Mouse (Mus musculus) gastrocnemius, adult 2 months (tissue): Measurements from ENCODE around the gene Lipe. TPM values are rescaled to one million over a fixed set of nuclear protein-coding genes. Genes with fewer than 3 reads are reported as not detected.
A peak's percentile ranks its signal among the peaks of the same experiment; 100 is the strongest.

Experiments used
- DNase-seq: peaks from one replicate; pipeline ENCODE4 v3.0.0; 2022
- H3K27ac ChIP-seq: fragments of 200-600 bp; 2 replicates; pipeline ENCODE4 v1.8.1; 2022; ENCODE audit warnings: mild to moderate bottlenecking
- H3K4me3 ChIP-seq: fragments of 200-600 bp; 2 replicates; pipeline ENCODE4 v1.8.1; 2022; ENCODE audit warnings: mild to moderate bottlenecking, moderate library complexity
- CTCF ChIP-seq: fragments of 200-600 bp; IDR thresholded peaks from 2 replicates; pipeline ENCODE4 v1.8.1; 2022; ENCODE audit warnings: antibody characterized with exemption, mild to moderate bottlenecking, moderate library complexity
- intact Hi-C: fragments of 180-260 bp; cut with DNase I; formaldehyde crosslinking; loops from one replicate; pipeline ENCODE4 v1.15.1; 2025
- long read RNA-seq, 2 experiments: library from polyadenylated mRNA; stranded (forward); transcript quantifications; one replicate each; pipeline ENCODE4 v2.0.0; 2021
- total RNA-seq, 2 experiments: library from RNA; stranded (reverse); gene quantifications; 2 replicates each; pipeline ENCODE4 v1.2.3; 2021

The Lipe gene
- total RNA-seq: 10 to 100 TPM; 13.4 to 17.9 TPM
- long read RNA-seq, experiment 1, partial matches to known transcripts: 1 of 7 reads
- long read RNA-seq, experiment 1, other reads (novel, unspliced or antisense): 3 of 7 reads
- long read RNA-seq, experiment 2, partial matches to known transcripts: 2 of 6 reads
- long read RNA-seq, experiment 2, other reads (novel, unspliced or antisense): 1 of 6 reads

DNA sequence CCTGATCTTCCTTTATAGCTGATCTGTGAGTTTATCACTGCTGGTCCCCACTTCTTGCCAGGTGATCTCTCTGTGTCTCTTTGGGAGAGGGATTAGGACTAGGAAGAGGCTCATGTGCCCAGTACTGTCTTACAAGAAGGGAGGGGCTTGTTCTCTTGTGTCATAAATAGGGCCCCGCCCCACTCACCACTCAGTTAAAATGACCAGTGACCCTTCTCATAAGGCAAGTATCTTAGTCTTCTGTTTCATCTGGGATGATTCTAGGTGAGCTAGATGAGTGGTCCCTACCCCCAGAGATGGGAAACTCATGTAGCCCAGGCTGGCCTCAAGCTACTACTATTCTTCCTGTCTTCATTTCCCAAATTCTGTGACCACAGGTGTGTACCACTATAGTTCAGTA, at the start of gene Lipe:
Gene Lipe, minus strand, starts transcription at position 101 of the 400 bp plus-strand sequence.
- Histone ChIP-seq H3K27ac (no peak within 1 kb of the TSS), H3K4me3 (no peak within 1 kb of the TSS)
- TF ChIP-seq CTCF: no peak
- intact Hi-C loops: no loop called here
- no peak for DNase-seq

DNA sequence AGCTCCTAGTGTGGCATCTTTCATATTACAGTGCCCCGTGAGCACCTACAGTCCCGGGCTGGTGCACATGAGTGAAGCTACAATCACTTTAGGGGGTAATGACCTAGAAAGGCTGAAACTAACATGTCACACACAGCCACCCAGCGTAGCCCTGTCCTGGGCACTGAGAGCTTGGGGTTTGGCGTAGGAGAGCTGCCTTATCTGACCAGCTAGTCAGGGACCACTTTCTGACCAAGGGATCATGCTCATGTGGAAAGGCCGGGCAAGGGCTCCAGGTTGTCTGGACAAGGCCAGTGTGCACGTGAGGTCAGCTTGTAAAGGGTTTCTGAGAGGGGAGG, 42.3 kb upstream of the Lipe start:
- no peak for TF ChIP-seq CTCF
- DNase-seq: no peak
- H3K27ac ChIP-seq: peak overlapping the region; percentile 48
- intact Hi-C loops: no loop called here
- no peak overlapping the region for H3K4me3 ChIP-seq

DNA sequence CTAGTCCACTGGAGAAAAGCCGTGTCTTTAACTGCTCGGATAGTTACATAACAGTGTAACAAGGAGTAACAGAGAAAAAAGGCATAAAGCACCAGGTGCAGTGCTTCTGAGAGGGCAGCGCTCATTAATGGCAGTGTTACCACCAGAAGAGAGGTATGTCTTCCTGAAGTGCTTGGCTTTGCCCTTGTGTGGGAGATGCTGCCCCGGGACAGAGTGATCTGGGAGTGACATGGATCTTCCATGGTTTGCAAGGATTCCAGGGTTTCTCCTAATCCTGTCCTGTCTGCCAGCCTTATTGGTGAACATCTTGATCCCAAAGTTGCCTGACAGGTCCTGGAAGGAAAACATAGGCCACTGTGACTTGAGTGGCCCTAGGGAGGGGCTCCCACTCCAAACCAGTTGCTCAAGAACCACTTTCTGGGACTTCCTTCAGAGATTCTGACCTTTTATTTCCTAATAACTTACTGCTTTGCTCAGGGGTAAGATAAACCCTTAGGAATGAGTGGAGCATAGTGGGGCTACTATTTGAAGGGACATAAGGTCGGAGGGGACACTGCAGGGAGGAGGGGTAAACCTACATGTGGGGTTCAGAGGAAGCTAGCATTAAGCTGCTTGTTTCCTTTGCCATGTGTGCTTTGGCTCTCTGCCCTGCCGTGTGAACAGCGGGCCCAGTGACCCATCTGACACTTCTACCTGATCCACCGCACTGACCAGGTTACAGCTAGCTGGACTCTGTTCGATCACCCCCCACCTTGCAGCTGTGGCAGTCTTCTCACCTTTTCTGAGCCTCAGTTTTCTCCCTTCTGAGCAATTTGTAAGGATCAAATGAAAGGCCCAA, 41.7 kb upstream of the Lipe start:
- Histone ChIP-seq H3K4me3 (no peak overlapping the region), H3K27ac (peak overlapping the region; percentile 48)
- TF ChIP-seq CTCF: no peak
- DNase-seq: no peak
- intact Hi-C loops: no loop called here

DNA sequence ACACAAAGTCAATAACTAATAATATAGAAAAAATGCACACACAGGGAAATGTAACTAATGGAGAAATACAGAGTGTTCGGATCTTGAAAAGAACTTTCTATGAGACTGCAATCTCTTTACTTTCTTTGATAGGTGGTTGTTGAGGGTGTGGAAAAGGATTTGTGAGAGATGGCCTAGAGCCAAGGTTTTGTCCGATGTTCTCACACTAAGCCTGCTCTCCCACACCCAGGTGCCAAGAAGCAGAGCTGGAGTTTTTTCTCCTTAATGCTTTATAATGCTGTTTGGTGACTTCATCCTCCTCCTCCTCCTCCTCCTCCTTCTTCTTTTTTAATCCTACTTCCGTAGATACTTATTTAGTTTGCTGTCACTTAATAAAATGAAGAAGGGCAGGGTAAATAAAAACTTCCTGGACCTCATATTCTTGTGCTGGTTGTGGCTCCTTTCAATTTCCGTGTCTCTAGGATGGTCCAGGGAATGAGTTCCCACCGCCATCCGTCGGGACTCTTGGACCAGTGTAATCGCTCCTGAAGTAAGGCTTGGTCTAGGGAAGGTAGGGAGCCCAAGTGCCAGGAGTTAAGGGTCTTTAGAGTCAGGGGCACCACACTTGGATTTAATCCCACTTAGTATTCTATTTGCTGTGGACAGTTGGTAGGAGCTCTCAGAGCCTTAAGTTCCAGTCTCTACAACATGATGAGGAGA, 40.8 kb upstream of the Lipe start:
- DNase-seq: no peak
- Histone ChIP-seq H3K27ac (peak overlapping the region; percentile 38), H3K4me3 (no peak overlapping the region)
- intact Hi-C loops: no loop called here
- no peak for TF ChIP-seq CTCF

DNA sequence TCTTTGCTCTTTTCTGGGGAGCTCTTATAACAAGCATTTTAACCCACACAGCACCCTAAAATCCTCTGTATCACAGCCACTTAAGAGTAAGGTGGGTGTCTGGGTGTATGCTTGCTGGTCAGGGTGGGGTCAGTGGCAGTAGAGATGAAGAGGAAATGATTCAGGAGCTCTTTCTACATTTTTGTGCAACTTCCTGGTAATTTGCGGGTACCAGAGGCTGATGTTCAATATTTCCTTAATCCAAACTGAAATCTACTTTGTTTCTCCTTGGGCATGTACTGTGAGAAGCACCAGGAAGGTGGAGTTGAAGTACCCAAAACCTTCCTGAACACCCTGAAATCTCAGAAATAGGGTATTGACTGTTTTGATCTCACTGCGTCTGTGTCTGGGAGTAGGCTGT, 38.2 kb upstream of the Lipe start:
- no peak for DNase-seq
- H3K27ac ChIP-seq: peak overlapping the region; percentile 84
- peak overlapping the region; percentile 23; the same call in 1 of the 2 replicates for H3K4me3 ChIP-seq
- intact Hi-C loops: no loop called here
- TF ChIP-seq CTCF: no peak

DNA sequence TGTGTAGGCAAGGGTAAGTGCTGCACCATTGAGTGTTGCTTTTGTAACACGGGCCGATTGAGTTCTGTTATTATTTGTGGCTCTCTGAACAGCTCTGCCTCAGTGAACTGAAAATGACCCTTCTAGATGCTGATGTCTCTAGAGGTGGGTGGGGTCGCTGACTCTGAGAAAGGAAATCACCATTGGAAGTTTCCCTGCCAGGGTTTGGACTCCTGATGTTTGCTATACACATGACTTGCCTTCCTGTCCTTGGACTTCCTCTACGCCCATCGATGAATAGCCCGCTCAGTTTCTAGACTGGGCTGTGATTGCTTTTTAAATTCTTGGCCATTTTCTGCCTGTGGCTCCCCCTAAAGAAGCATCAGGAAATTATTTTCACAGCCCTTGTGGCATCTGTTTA, 37.7 kb upstream of the Lipe start:
- TF ChIP-seq CTCF: no peak; the same call in 1 of the 2 replicates
- peak overlapping the region; percentile 84 for H3K27ac ChIP-seq
- peak overlapping the region; percentile 23; the same call in 1 of the 2 replicates for H3K4me3 ChIP-seq
- DNase-seq: peak; percentile 31
- intact Hi-C loops: no loop called here

DNA sequence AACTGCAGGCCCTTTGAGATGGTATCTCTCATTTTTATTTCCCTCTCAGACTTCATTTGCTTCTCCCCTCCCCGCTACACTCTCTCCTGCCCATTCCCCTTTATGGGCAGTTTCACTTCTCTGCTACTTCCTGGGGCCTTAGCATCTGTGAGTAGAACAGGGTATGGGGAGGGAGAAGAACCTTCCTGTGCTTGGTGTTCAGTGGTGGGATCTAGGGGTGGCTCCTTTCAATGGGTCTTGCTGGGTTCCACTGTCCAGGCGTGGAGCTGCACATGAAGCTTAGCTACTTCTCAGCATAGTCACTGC, 37.0 kb upstream of the Lipe start:
- intact Hi-C loops: no loop called here
- no peak for DNase-seq
- Histone ChIP-seq H3K27ac (peak overlapping the region; percentile 84), H3K4me3 (no peak overlapping the region)
- no peak for TF ChIP-seq CTCF

DNA sequence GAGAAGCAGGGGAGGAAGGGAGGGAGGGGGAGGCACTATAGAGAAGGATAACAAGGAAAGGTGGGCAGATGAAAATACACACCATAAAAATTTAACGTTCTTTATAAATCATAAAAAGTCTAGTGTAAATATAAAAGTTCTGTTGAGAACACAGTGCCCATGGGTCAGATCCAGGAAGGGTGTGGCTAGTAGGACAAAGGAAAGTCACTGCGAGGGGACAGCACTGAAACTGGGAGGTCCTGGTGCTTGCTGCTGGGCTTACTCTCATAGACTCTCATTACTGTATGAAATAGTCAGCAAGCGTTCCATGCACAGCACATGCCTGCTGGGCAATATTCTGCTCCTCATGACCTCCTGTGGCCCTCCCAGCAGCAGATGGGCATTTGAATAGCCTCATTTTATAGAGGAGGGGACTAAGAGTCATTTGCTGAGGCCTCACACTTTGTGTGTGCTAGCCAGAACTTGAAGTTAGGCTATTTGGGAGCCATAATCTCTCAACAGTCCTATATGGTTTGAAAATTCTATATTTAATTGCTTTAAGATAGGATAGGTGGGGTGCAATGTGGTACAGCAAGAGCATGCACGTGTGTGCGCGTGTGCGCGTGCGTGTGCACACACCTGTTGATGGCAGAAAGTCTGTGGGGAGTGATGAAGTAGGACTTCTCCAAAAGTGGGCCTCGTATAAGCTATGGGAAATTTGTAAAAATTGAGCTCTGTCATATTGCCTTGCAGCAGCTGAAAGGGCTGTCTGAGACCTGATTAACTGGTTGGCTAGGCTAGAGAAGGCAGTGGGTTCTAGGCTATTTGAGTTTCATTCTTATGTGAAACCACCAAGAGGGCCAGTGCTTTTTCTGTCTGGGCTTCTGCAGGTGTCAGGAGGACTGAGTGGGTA, 36.4 kb upstream of the Lipe start:
- no peak for TF ChIP-seq CTCF
- H3K27ac ChIP-seq: peak overlapping the region; percentile 84
- DNase-seq: no peak
- peak overlapping the region; percentile 5; the same call in 1 of the 2 replicates for H3K4me3 ChIP-seq
- intact Hi-C loops: no loop called here

DNA sequence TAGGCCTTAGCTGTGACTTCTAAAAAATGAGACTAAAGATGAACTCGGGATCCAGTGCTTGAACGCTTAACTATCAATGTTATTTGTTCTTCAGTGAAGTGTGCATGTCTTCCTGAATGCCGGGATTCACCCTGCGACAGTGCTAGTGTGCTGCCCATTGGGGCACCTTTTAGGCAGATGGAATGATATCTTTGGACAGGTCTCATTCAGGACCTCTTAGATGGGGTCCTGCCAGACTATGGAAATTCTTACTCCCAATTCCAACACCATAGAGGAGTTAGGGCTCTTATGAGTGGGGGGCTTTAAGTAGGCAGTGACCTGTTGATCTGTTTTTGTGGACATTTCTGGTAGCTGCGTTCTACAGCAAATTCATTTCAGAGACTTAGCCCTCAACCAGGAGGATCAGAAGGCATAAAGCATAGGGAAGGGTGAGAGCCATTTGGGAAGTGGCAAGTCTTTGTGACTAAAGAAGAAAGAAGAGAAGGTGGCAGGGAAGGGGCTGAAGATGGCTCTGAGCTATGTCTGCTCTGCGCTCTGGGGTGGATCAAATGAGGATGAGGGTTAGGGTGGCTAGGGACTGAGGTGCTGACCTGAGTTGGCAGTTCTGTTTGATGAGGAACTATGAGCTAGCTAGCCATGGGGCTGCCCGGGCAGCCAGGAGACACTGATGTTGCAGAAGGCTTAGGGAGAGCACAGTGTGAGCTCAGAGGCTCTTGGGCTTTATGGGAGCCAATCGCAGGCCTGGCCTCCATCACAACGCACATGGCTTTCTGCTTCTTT, 35.5 kb upstream of the Lipe start:
- no peak overlapping the region for H3K4me3 ChIP-seq
- intact Hi-C loops: no loop called here
- DNase-seq: no peak
- no peak for TF ChIP-seq CTCF
- H3K27ac ChIP-seq: peak overlapping the region; percentile 84

DNA sequence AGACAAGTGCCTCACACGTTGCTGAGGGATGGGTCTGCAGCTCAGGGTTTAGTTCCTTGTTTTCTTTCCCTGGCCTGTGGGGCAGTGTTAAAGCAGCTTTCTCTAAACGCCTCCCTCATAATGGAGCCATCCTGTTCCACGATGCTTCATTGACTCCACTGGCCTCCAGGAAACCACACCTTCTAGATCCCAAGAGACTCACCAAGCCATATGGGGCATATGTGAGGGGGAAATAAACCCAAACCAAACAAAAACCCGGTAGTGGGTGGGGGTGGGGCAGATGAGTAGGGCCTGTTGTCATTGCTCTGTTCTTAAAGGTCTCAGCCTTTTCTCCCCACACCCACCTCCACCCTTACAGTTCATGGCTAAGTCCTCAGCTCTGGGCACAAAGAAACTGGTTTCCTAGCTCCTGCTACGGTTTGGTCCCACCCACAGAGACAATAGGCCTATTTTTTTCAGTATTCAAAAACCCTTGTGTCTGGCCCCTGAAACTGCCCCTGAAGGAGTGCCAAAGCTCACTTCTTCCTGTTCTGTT, 34.6 kb upstream of the Lipe start:
- no peak for DNase-seq
- no peak overlapping the region for H3K4me3 ChIP-seq
- H3K27ac ChIP-seq: peak overlapping the region; percentile 84
- TF ChIP-seq CTCF: no peak
- intact Hi-C loops: no loop called here

DNA sequence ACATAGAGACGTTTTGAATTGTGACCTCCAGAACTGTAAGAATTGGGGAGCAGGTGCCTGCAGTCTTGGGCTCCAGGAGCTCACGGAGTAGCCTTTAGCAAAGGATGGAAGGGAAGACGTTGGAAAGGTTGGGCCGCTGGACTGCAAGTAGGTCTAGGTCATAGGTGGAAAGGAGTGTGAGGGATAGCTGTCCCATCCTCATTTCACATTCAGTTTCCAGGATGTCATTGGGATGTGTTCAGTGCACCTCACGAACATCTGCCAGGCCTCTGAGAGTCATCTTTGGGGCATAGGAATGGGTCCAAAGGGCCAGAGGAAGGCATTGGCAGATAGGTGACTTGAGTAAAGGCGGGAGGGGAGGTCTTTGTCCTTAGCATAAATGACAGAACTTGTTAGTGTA, 33.9 kb upstream of the Lipe start:
- H3K4me3 ChIP-seq: no peak overlapping the region
- DNase-seq: no peak
- TF ChIP-seq CTCF: no peak
- peak overlapping the region; percentile 84 for H3K27ac ChIP-seq
- intact Hi-C loops: no loop called here
